Mouse (Mus musculus): ENCODE measurements around the gene Sgsm1.

DNA sequence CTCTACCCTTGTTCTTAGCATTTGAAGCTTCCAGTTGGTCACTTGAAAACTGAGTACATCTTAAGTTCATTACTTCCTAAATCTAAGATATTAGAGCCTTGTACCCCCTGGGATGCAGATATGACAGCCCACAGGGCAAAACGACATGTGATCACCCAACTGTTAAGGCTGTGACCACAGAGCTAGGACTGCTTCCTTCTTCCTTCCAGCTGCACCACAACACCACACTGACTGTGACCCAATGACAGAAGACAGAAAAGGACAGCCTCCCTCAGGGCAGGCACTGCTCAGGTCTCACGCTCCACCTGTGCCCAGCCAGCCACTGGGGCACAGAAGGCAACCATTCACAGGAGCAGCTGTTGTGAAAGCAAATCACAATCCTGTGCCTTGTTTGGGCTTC is 26.9 kb downstream of the Sgsm1 start:
- TF ChIP-seq GATA1 (IDR thresholded peaks at IDR 0.05; ENCODE audit: borderline replicate concordance, low read length) (no peak), CTCF (IDR thresholded peaks at IDR 0.05; ENCODE audit: low read depth, low read length) (no peak)

Measured in G1E (cell line).